Mouse (Mus musculus): ENCODE results near the gene Asb2. TPM values are rescaled to one million over a fixed set of nuclear protein-coding genes. Genes with fewer than 3 reads are reported as not detected.

Asb2 gene
- polyA plus RNA-seq, 1 experiment, result not detected

DNA sequence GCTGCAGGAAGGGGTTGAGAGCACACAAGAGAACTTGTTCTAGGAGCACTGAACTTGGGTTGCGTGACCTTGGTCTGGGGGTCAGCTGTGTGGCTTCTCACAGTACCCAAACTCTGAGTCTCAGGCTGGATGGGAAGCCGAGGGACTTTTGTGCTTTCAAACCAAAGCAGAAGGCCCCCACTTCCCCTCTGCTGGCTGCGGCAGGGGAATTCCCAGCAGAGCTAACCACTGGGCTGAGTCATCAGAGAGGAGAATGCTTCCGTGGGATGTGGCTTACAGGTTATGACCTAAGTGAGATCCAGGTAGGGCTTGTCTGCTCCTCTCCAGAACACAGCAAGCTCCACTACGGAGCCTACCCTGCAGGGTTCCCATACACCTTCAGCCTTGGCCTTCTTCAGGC, 14.6 kb downstream of the Asb2 start:
- no peak for TF ChIP-seq GATA1 (IDR thresholded peaks at IDR 0.05; ENCODE audit: low read length)

DNA sequence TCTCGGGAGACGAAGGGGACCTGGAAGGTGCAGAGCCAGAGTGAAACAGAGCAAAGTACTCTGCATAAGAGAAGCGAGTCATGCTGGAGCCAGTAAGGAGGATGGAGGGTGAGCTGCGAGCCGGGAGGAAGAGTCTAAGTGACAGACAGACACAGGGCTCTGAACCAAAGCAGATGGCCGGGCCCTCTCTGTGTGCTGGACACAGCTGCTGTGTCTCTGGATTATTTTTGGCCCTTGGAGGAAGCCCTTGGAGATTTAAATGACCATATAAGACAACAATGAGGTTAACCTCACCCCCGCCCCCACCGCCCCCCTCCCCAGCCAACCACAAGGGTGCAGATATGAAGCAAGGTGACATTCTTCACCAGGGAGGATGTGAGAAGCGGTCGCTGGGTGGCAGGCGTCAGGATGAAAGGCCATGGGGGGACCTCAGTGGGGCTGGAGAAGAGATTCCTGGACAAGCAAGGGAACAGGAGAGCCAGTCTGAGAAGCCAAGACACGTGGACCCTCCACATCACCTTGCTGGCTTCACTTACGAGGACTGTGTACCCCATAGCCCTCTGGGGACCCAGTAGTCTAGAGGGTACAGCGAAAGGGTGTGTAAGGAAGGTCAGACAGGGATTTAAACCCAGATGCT, 17.5 kb downstream of the Asb2 start:
- no peak for TF ChIP-seq GATA1 (IDR thresholded peaks at IDR 0.05; ENCODE audit: low read length)

DNA sequence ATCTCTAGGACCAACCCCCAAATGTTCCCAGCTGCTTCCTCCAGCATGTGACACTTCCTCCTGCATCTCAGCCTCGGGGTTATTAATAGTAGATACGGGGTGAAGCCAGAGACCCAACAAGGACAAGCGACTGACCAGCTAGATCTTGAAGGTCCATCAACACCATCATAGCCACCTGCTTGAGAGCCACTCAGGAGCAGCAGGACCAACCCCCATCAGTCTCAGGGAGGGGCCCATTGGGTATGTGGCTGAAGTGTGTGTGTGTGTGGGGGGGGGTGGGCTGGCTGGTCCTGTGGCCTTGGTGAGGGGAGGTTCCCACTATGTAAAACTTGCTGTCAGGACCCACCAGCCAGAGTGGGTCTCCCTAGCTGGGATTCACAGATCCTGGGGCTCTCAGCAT, 19.0 kb downstream of the Asb2 start:
- TF ChIP-seq GATA1 (IDR thresholded peaks at IDR 0.05; ENCODE audit: low read length), result no peak

DNA sequence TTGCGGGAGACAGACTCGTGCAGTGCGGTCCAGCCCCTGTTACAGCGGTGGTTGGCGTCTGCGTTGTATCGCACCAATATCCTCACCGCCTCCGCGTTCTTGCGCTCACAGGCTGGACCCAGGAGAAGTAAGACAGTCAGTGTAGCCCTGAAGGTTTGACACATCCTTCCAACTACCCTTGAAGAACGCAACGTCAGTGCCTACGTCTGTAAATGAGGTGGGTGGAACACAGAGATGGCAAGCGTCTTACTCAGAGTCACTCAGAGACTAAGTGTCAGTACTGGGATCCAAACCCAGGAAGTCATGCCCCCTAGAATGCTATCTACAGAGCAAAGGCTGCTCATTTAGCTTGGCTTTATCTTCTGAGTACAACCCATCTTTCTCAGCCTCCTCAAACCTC, 22.4 kb downstream of the Asb2 start:
- TF ChIP-seq GATA1 (IDR thresholded peaks at IDR 0.05; ENCODE audit: low read length), result no peak

DNA sequence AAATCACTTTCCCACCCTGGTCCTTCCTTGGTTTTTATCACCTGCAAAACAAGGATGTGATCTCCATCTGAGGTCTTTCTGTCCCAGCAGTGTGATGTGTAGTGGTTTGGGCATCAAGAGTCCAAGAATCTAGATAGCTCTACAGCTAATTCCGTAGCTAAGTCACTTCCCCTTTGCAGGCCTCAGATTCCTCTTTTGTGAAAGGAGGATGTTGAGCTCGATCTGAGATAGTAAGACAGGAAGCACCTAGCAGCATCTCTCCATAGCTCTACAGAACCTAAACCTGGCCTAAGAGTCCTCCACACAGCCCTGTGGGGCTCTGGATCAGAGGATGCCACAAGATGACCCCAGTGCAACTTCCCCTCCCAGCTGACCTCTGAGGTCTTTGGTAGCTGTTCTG, 22.9 kb downstream of the Asb2 start:
- no peak for TF ChIP-seq GATA1 (IDR thresholded peaks at IDR 0.05; ENCODE audit: low read length)

DNA sequence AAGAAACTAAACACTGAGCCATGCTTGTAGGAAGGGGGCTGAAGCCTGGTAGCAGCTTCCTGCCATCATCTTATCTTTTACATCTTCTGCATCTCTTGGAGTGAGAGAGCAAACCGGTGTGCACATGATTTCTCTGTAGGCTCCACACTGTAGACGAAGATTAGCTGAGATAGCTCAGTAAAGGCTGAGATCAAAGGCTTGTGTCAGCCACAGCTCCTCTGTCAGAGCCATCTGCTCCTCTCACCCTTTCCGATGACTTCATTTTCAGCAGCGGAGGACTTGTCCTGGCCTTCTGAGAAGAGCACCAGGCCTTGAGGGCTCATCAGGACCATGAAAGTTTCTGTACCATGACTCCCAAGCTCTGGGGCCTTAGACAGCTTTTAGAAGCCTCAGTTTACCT, 24.3 kb downstream of the Asb2 start:
- TF ChIP-seq GATA1 (IDR thresholded peaks at IDR 0.05; ENCODE audit: low read length), result no peak

DNA sequence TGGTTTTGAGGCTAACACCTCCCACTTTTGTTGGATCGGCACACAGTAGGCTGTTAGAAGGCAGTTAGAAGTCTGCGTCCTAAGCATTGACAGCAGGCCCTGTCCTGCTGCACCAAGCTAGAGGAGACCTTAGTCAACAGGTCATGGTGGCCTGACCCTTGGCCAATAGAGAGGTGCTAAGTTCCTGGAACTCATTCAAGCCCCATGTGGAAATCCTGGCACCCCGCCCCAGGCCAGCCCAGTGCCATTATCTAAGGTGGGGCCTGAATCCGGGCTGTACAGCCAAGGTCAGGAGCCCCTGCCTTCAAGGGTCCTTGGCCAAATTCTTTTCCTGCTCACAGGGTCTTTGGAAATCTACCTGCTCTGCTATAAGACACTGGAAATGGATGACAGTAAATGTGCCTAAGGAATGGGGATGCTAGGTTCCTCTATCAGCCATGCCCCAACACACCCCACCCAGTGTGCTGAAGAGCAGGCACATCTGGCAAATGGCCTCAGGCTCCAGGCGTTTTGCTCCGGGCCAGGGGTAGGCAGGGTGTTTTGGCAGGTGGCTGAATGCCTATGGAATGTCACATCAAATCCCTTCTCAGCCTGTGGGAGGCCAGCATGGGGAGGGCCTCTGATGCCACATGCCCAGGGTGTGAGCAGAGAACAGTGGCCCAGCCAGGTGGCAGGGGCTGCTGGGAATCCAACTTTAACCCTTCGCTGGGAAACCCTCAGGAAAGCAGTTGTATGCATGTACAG, 27.2 kb downstream of the Asb2 start:
- TF ChIP-seq GATA1 (IDR thresholded peaks at IDR 0.05; ENCODE audit: low read length), result no peak

DNA sequence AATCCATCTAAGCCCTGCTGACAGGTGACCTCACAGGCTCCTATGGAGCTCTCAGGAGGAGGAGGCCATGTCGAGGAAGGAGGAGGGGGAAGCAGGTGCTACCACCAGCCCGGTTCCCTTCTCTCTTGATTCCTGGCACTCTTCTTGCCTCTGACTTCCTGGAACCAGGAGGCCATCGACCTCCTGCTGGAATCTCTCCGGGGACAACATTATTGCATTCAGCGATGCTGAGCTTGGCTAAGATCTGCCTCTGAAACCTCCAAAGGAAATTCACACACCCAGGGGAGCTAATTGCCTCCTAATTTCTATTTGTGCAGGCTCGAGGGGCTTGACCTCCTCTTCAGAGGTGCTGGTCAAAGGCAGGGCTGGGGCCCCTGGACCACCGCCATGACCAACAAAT, 28.7 kb downstream of the Asb2 start:
- no peak for TF ChIP-seq GATA1 (IDR thresholded peaks at IDR 0.05; ENCODE audit: low read length)

DNA sequence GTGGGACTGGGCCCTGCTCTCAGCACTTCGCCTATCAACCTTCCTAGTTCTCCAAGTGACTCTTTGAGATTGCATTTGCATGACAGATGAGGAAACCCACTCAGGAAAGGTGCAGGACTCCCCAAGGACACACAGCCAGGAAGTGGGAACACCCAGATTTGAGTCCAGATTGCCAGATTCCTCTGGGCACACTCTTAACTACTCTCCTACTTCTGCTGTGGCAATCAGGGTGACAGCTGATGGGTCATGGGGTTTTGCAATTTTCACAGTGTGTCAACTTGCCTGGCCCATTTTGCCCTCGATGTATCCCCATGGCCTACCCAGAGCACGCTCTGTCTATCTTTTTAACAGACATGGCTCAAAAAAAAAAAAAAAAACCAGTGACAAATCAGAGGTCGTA, 29.2 kb downstream of the Asb2 start:
- no peak for TF ChIP-seq GATA1 (IDR thresholded peaks at IDR 0.05; ENCODE audit: low read length)

DNA sequence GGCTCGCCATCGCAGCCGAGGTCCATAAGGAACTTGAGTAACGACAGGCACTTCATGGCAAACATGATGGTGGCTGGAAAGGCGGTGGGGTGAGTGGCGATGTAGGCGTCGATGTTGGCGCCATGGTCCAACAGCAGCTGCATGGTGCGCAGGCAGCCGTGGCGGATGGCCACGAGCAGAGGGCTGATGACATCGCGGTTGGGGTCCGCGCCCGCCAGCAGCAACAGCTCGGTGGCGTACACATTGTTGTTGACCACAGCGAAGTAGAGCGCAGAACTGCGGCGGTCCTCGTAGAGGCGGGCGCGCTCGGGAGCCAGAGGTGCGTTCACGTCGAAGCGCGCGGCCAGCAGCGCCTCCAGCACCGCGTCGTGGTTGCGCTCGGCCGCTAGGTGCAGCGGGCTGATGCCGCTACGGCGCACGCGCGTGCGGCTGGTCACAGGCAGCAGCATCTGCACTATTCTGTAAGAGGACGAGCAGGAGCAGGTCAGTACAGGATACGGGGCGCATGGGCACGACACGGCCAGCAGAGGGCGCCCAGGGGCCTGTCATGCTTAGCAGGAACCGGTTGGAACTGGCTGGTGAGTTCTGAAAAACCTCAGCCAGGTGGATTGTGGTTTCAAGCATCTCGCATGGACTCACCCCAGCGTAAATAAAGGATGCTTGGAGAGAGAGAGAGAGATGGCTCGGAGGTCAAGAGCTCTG, 30.5 kb downstream of the Asb2 start:
- TF ChIP-seq GATA1 (IDR thresholded peaks at IDR 0.05; ENCODE audit: low read length), result no peak

DNA sequence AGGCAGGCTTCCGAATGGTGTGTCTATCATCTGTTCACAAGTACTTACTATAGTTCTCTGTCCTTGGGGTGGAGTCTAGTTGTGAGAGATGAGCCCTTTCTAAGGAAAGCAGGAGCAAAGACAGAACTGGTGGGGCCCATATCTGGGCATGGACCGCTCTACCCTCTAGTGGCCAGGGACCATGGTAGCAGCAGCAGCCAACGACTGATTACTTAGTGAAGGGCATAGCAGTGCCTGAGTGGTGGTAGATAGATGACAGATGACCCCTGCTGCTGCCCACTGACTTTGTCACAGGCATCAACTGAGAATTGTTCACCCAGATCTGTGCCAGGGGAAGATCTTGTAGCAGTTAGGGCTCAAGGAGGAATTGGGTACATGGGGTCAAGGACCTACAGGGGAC, 33.0 kb downstream of the Asb2 start:
- no peak for TF ChIP-seq GATA1 (IDR thresholded peaks at IDR 0.05; ENCODE audit: low read length)

DNA sequence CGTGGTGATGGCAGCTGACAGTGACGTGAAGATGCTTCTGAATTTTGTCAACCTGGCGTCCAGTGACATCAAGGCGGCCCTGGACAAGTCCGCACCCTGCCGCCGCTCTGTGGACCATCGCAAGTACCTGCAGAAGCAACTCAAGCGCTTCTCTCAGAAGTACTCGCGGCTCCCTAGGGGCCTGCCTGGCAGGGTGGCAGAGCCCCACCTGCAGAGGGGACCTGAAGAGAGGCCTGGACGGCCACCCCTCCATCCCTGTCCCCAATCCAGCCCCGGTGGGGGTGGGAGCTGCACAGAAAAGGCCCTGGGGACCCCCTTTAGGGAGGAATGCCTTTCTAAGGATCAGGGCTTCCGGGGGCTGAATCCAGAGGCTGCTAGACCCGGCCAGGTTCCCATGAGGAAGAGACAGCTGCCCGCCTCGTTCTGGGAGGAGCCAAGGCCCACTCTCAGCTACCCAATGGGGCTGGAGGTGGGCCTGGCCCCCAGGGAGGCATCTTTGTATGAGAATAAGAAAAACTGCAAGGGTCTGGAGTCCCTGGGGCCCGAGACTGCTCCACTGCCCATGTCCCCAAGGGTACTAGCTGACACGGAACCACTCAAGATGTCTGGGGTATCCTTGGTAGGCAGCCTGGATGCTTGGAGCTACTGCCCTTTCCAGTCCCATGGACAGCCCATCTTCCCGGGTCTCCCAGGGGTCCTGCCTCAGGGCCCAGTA, 39.8 kb downstream of the Asb2 start:
- TF ChIP-seq GATA1 (IDR thresholded peaks at IDR 0.05; ENCODE audit: low read length), result no peak

DNA sequence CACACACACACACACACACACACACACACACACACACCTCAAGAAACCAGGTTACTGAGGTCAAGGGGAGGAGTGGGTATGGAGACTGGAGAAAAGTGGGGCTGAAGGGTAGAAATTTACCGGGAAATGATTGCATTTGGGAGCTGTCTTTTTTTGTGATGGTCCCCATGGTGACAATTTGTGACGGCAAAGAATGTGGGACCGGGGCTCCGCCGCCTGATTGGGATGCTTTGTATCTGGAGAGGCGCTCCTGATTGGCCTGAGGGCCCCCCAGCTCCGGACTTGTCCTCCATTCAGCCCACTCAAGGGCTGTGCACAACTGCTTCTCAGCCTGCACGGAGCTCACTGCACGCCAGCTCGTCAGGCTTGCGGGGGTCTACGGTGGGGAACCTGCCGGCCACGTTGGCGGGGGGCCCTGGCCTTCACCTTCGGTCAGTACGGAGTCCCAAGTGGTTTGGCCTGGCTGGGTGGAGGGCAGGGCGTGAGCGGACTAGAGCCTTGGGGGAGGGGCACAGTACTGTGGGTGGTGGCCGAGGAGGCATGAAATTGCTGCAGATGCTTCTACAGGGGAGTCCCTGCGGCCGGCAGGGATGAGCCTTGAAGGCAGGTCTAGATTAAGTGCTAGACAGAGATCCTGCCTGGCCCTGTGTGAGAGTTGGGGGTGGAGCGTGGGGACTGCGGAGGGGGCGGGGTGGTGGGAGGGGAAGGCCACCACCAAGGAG, 41.0 kb downstream of the Asb2 start:
- TF ChIP-seq GATA1 (IDR thresholded peaks at IDR 0.05; ENCODE audit: low read length), result no peak

DNA sequence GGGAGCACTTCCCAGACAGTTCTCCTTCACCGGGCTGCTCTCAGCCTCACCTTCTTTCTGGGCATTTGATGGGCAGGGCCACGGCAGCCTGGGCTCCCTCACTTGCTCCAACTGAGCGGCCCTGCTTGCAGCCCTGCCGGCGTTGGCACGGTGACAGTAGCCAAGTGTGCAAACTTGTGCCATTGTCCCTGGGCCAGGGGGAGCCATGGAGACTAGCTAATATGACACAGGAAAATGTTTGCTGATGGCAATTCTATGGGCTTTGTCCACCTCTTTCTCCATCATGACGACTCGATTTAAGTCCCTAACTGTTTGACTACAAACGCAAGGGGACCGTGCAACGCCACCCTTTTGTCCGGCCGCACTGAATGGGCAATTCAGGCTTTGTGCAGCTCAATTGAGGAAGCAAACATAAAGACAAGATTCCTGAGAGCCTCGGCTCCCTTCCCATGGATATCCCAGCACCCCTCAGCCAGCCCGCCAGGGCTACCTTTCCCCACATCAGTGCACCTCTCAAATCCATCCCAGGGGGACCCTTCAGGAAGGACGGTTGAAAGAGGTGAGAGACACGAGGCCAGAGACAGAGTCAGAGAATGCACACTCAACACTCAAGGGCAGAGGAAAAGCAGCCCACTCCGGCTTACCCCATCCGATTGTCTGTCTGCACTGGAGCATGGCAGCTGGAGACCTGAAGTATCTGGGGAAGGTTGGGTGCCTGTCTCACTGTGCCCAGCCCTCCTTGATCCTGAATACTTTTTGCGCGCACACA, 41.7 kb downstream of the Asb2 start:
- no peak for TF ChIP-seq GATA1 (IDR thresholded peaks at IDR 0.05; ENCODE audit: low read length)

DNA sequence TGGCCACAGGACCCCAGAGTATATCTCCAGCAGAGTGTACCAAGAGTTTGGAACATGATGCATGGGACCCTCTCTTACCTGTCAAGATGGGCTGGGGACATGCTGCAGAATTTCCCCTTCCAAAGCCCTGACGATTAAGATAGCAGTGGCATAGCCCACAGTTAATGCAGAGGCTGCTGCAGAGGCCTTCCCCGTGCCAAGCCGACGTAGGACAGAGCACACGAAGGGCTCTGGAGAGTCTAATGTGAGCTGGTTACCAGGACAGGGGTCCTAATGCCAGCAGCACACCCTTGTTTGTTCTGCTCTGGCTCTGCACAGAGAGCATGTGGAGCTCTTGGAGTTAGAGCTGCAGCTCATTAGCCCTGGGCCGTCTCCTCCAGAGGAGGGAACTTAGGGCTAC, 42.5 kb downstream of the Asb2 start:
- TF ChIP-seq GATA1 (IDR thresholded peaks at IDR 0.05; ENCODE audit: low read length), result no peak

Data from G1E-ER4 (cell line).